Mouse (Mus musculus) liver, embryonic 14.5 days (tissue): ENCODE measurements around the gene Pigb.

Experiments used
- CTCF ChIP-seq: IDR thresholded peaks from 2 replicates; pipeline ENCODE4 v1.5.1; 2016; ENCODE audit warnings: antibody characterized with exemption, low read depth, control low read depth
- EP300 ChIP-seq: IDR thresholded peaks from 2 replicates; pipeline ENCODE4 v1.6.1; 2016; ENCODE audit warnings: antibody characterized with exemption, low read depth

DNA sequence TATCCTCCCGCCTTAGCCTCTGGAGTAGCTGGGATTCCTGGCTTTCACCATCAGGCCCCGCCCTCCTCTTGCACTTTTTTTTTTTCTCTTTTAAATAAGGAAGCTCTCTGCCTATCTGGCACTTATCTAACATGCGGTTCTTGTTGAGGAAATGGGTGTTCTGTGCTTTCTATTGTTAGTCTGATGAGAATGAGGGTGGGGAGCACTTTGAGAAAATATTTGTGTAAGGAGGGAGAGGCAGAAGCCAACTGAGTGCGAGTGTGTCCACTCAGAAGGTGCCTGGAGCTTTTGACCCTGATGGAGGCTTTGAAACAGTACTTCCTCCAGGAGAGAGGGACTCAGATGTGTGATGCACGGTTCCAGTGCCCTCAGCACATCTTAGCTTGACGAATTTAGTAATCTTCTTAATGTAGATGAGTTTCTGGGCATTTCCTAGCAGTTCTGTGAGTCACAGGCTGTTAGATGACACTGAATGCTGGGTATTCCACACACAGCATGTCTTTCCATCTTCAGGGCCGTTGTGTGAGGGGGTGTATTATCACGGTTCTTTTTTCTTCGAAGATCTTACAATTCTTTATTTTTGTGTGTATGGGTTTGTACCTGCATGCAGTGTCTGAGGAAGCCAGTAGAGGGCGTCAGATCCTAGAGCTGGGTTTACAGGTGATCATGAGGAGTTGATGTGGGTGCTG lies 30.9 kb upstream of the Pigb start:
- peak; percentile 31 for TF ChIP-seq CTCF
- TF ChIP-seq EP300, result no peak
